Mouse (Mus musculus) ovary, postnatal 10 days (tissue): Measurements from ENCODE around the gene Atp1b1.

Experiments
- DNase-seq: peaks from one replicate; pipeline ENCODE4 v3.0.0; 2022; ENCODE audit warnings: low spot score

Gene Atp1b1

DNA sequence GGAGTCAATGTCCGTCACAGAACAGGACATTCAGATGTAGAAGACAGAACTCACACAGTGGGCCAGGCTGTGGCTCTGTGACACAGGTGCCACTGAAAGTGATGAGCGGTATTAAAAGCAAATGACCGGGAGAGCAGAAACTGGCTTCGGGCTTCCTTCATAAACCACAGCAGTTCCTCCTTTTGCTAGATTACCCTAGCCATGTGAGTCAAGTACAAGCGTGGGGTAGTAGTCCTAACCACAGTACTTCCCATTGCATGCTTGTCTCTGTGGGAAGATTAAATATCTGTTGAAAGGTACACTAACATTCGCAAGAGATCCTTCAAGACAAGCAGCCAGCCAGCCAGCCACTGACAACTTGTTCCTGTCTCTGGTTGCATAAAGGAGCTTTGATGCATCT, 17.9 kb downstream of the Atp1b1 start:
- no peak for DNase-seq

- DNase-seq: no peak
These were observed 21.4 kb downstream of the Atp1b1 start for GRCm38 (mm10) chr1:164436749-164437148.

DNA sequence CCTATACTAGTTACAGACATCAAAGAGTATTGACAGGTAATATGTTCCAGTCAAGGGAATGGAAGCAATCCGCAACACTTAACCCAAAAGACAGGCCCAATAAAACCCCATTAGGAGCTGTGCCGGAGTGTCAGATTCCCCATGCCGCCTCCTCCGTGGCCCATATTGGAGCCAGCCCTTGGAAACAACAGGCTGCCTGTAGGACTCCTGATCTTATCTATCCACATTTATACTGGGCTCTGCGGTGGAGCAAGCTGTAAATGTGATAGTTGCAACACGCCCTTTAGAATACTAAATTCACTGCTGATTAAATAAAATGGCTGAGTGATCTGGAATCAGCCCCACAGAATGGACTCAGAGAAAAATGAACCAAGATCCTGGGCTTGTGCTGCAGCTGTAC, 24.1 kb downstream of the Atp1b1 start:
- DNase-seq: no peak

DNA sequence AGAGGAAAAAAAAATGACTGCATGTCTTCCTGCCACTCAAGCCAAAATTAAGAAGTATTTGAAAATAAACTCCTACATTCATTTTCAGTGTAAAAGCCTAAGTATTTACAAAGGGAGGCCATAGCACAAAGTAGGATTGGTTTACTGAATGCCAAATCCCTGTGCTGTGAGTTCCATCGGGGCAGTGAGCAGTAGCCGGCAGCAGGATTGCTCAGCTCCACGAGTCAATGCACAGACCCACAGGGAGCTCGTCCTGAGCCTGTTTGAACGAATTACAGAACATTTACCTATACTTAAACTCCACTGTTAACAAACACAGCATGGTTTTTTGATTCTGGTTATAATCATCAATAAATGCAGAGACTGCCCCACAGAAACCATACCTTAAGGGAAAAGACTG, 25.5 kb downstream of the Atp1b1 start:
- no peak for DNase-seq

DNA sequence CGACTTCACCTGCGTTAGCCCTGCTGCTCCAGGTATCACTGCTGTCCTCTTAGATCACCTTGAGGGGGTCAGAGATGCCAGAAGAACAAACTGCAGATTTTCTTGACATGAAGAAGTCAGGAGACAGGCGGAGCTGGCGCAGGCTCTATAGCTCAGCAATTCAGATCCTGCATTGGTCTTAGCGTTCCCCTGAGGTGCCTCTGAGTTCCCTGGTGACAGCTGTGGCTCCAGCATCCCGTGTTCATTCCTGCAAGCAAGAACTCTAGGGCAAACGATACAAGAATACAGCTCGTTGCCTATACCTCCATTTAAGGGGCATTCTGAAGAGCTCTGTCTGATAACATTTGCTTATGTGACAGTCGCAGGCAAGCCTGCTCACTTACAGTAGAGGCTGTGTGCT, 29.5 kb downstream of the Atp1b1 start:
- no peak for DNase-seq

GRCm38 (mm10) chr1:164427777-164428176, 30.4 kb downstream of the Atp1b1 start:
- DNase-seq: no peak

- DNase-seq: no peak
These were observed 31.9 kb downstream of the Atp1b1 start for GRCm38 (mm10) chr1:164426227-164426626.

GRCm38 (mm10) chr1:164420623-164421354, 37.4 kb downstream of the Atp1b1 start:
- no peak for DNase-seq

DNA sequence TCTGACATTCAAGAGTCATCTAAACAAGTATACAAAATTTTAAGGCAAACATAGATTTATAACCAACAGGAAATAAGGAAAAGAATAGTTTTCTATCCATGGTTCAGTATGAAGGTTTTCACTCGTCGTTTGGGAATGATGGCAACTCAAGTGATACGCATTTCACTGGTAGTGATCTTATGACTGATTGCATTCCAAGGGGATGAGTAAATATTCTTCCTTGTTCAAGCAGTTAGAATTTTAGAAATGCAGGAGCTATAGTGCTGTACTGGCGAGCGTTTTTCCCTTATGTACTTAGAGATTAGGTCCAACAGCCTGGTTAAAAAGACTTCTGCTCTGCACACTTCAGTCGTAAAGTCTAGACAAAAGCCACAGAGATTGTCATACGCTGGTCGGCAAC, 38.8 kb downstream of the Atp1b1 start:
- DNase-seq: no peak

GRCm38 (mm10) chr1:164418320-164418719, 39.8 kb downstream of the Atp1b1 start:
- no peak for DNase-seq

DNA sequence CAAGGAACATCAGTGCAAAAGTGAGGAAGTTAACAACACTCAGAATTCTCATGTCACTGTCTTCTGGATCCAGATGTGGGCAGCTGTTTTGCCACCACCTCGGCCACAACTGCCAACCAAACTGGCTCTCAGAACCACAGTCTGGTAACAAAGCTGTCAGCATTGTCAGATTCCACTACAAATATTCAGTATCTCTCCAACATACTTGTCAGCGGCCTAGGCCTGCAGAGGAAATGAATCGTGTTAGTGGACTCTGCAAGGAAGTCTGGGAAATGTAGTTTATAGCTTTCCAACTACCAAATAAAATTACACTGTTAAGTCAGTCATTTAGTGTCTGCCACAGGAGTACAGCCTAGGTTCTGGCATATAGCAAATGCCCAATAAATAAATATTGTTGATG, 40.6 kb downstream of the Atp1b1 start:
- no peak for DNase-seq

DNA sequence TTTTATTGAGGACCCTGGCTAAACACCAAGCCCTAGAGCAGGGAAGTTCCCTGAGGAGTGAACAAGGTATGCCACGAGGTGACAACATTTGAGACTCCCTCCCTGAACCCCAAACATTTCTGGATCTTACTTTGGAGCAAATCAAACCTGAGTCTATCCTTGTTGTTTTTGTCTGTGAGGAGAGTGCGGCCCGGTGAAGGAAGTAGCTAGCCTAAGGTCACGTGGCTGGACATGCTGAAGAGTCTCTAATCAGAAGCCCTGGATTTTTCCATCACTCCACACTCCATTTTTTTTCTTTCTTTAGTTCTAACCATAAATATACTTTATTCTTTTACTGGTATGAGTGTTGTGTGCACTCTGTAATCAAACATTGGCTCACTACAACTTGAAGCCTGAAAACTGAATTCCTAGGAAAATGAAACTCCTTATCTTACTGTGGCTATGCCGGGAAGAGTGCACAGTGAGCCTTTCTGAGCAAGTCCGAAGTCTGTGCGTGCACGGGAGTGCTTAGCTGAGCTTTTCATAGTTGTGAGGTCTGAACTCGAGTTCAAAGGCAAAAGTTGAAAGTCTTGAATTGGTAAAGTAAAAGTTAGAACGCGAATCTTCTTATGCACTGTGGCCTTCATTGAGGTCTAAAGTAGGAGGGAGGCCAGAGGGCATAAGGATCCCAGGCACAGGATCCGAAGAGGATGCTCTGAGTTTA, 41.3 kb downstream of the Atp1b1 start:
- no peak for DNase-seq

- no peak for DNase-seq
These were observed 42.8 kb downstream of the Atp1b1 start for GRCm38 (mm10) chr1:164415347-164415751.

GRCm38 (mm10) chr1:164413608-164414007, 44.5 kb downstream of the Atp1b1 start:
- no peak for DNase-seq

DNA sequence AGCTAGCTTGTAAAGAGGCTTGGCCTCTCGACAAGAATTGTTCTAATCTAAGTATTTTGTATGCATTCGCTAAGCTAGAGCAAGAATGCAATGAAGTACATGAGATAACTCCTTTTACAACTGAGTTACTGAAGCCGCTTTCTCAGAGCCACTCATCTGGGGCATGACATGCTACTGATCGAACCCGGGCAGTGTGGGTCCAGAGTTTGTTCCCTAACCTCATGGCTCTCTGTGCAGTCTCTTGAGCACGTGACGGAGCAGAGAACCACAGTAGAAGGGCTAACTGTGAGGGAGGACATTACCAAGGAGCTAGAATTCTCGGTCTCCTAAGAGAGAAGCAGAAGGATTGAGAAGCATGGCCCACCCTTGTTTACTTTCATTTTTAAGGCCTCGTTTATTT, 45.2 kb downstream of the Atp1b1 start:
- DNase-seq: no peak

DNA sequence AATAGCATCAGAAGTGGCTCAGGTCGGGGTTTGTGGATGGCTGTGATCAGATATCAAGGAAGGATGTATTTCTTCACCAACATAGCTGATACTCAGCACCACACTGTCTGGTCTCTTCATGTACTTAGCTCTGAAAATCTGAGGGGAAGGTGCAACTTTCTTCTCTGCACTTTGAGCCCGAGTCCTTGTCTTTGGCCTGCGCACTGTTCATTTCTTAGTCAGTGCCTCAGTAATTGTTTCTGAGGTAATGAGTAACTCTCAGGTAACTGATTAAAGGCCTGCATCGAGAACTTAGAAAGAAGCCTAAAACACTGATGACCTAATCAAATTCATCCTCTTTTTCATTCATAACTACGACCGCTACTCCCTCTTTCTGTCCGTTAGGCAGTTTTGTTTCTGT, 46.8 kb downstream of the Atp1b1 start:
- no peak for DNase-seq

GRCm38 (mm10) chr1:164408655-164409054, 49.5 kb downstream of the Atp1b1 start:
- no peak for DNase-seq

DNA sequence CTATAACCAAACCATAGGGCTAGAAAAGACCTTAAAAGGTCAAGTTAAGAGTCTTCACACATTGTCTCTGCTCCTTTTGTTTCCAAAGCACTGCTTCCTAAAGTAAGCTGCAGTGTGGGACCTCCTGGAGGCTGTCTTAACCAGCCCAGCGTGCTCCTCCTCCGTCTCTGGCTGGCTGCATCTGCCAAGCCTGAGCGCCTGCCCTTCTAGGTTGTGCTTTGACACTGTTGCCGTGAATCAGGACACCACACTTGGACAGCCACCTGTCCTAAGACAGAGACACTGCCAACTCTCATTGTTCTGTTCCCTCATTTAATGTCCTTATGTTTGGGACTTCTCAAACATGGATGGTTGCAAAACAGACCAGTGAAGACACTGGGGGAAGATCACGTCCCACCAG, 51.6 kb downstream of the Atp1b1 start:
- DNase-seq: no peak

GRCm38 (mm10) chr1:164405385-164405802, 52.8 kb downstream of the Atp1b1 start:
- DNase-seq: no peak

- DNase-seq: no peak
These were observed 58.6 kb downstream of the Atp1b1 start for GRCm38 (mm10) chr1:164399578-164399977.

GRCm38 (mm10) chr1:164397672-164398071, 60.5 kb downstream of the Atp1b1 start:
- no peak for DNase-seq

GRCm38 (mm10) chr1:164395131-164395780, 62.9 kb downstream of the Atp1b1 start:
- no peak for DNase-seq

DNA sequence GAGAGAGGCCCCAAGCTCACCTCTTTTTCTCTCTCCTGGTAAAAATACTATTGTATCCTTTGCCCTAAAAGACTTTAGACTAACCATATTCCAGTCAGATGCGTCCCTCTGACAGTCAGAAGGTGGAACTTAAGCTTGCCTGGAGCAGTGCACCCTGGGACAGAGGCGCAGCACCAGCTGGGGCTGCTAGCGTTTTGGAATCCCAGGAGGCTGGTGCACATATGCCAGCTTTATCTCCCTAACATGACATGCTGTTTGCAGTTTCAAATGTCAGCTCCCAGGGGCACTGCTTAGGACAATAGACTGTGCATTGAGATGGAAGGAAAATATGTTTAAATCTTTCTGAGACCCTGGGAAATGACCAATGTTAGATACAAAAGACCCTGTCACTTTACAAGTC, 66.0 kb downstream of the Atp1b1 start:
- no peak for DNase-seq
